Mouse (Mus musculus) urinary bladder, postnatal 4 days (tissue): ENCODE results near the gene Aqr.
A peak's percentile ranks its signal among the peaks of the same experiment; 100 is the strongest.
"Not testable (repeated sequence)": the region's sequence is repeated elsewhere in the genome, so short reads cannot be mapped to it uniquely, and the experiment has no call there.

ENCODE experiments used
- DNase-seq, 2 experiments: peaks; one replicate each; pipeline ENCODE4 v3.0.0; 2021 to 2022; ENCODE audit warnings: low spot score in 2 of 2

The Aqr gene

DNA sequence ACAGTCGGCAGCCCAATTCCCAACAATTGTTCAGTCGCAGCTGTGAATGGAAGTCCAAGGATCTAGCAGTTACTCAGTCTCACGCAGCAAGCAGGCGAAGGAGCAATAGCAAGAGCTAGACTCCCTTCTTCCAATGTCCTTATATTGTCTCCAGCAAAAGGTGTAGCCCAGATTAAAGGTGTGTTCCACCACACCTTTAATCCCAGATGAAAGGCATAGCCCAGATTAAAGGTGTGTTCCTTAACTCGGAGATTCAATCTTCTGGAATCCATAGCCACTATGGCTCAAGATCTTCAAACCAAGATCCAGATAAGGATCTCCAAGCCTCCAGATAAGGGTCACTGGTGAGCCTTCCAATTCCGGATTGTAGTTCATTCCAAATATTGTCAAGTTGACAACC is at the start of gene Aqr:
Aqr (minus strand) TSS at position 101 of the 400 bp plus-strand sequence.
- DNase-seq, result not testable (repeated sequence)

DNA sequence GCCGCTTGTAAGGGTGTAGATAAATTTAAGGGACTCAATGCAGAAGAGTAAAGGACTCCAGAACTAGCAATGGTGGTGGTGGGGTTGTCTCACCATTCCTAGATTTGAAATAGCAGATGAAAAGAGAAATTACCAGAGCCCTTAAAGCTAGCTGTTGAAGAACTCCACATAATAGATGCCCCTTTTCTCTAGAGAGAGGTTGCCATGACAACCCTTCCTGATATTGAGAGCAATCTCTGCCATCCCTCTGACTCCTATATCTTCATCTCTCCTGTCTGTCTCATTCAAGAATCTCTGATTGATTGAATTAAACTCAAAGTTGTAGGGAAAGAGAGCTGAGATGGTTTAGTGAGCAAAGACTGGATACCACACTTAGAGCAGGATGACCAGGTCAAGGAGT is 49.7 kb upstream of the Aqr start:
- no peak for DNase-seq

DNA sequence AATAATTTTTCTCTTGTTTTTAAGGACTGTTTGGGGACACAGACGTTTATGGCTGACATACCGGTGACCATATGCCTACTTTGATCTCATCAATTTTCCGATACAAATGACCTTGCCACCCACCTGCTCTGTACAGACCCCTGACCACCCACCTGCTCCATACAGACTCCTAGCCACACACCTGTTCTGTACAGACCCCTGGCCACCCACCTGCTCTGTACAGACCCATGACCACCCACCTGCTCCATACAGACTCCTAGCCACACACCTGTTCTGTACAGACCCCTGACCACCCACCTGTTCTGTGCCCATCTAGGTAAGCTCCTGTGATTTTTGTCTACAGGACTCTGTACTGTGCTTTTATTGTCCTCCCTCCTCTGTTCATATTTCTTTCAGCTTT is 48.8 kb upstream of the Aqr start:
- DNase-seq, result no peak

DNA sequence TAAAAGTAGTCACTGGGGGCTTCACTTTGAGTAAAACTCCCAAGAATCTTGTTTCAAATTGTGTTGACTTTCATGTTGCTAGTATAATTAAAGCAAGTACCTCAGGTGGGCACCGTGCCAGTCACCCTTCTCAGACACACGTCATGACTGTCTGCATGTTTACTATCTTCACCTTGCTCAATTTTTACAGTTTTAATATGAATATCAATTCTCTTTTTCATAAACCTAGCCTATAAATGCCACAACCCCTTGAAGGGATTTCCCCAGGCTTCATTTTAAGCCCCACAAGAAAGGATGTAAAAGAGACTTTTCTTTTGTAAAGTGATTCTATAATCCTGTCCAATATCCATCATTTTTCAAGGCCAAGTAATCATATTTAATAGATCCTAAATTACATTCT is 44.4 kb upstream of the Aqr start:
- DNase-seq, result no peak

DNA sequence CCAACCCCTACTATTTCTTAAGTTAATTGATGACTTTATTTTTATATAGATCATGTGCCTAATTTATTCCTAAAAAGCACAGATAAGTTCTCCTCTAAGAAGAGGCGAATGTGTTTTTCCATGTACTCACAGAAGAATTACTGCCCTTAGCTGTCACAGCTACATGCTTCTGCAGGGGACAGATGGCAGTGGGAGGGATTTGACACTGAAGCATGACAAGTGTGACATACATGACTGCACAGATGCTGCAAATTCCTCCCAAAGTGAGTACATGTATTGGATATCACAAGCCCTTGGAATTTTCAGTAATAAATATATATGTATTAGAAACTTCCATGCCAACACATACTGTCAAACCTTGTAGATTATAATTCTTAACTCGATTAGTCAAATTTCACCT is 41.8 kb upstream of the Aqr start:
- no peak for DNase-seq

DNA sequence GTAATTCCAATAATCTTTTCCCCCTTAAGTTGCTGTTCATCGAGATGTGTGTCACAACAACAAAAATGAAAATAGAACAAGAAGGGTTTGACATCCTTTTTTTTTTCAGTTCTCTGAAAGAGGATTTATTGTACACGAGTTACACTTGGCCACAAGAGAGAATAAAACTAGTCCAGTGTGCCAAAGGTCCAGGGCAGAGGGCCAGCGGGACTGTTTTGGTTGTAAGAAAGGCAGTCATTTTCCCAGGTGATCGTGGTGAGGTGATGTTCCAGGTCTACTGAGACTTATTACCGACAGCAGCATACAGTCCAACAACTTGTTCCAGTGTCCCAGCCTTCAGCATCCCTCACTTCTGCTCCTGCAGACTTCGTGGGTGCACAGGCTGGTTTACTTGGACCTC is 18.2 kb upstream of the Aqr start:
- no peak for DNase-seq

DNA sequence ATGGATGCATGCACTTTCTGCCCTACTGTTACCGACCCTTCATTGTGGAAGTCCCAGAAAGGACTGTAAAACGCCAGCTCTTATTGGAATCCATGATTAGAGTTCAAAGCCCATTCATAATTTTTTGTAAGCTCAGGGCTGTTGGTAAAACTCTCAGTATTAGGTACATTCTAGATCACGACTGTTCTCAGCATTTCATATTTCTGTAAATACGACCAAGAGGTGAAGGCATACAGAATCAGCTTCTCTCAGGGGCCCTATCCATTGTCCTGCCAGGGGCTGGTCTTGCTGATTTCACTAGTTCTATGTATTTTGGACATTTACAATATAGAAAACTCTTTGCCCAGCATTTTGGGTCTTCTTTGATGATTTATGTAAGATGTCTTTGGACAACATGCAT is 14.8 kb upstream of the Aqr start:
- no peak for DNase-seq

DNA sequence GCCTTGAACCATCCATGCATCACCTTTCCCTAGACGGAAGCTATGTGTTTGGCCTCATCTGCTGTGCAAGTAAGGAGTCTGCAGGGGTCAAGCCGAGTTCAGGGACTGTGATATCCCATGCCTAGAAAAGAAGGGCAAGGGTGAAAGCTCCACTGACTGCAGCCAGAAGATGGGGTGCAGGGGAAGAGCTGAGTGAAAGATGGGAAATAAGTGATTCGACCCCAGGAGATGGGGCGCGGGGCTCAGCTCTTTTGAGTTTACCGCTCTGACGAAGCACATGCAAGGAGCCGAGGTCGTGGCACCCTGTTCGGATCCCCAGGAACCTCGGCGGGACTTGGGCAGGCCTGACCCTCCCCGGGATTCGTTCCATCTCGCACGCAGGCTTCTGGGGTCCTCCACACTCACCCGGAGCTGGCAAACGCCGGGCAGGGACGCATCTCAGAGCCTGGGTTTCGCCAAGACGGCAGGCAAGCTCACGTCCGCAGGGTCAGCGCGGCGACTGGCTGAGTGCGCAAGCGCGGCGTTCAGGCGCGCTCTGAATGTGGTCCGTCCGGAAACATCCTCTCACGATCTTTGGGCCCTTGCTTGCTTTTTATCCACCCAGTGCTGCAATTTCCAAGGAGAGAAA is 14.2 kb upstream of the Aqr start, which contains the start of gene Zfp770:
Zfp770 (minus strand) TSS at position 538 of the 628 bp plus-strand sequence.
- DNase-seq, result peak; percentile 66 to 77

DNA sequence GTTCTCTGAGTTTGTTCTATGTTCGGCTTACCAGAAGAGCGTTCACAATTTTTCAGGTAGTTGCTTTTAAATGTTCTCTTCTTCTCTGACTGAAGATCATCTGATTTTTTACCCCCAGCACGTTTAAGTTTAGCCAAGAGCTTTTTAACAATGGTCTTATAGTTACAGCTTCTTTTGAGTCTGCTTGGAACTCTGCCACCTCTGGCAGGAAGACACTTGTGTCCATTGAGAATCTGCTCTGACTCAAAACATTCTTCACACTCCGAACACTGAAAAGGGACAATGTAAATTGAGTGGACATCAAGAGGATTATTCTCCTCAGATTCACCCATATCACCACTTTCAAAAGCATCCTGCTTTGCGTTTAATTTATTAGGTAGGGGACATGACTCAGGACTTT is 9.6 kb upstream of the Aqr start:
- DNase-seq, result no peak

DNA sequence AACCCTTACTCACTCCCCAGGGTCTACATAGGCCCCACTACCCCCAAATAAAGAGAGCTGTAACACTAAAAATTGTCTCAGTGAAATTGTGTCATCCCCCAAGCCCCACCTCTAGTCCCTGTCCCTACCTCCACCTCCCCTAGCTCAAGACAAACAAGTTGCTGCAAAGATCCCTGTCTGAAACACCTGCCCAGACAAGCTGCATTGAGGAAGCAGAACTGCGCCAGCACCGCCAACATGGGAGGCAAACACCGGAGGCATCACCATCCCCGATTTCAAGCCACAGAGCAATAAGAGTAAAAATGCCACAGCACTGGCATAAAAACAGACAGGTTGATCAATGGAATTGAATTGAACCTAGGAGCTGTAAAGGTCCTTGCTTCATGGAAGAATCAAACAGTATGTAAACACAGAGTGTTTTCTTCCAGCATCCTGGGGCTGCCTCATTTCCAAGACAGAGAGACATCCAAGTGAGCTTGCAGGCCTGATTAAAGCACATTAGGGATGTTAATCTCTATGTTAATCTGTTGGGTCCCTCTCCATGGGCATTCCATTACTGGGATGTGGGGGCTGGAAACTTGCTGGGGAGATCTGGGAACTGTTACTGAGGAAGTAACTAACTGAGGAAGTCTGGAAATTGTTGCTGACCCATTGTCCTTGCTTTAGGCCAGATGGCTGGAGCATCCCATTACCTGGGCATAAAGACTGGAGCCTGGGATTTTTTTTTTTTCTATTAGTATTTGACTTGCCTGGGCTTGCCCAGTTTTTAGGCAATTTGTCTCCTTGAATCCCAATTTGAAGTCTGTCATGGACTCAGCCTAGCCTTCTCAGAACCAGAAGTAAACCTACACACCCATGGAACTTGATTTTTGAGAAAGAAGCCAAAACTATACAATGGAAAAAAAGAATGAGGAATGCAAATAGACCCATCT is 8.8 kb downstream of the Aqr start:
- DNase-seq, result no peak

DNA sequence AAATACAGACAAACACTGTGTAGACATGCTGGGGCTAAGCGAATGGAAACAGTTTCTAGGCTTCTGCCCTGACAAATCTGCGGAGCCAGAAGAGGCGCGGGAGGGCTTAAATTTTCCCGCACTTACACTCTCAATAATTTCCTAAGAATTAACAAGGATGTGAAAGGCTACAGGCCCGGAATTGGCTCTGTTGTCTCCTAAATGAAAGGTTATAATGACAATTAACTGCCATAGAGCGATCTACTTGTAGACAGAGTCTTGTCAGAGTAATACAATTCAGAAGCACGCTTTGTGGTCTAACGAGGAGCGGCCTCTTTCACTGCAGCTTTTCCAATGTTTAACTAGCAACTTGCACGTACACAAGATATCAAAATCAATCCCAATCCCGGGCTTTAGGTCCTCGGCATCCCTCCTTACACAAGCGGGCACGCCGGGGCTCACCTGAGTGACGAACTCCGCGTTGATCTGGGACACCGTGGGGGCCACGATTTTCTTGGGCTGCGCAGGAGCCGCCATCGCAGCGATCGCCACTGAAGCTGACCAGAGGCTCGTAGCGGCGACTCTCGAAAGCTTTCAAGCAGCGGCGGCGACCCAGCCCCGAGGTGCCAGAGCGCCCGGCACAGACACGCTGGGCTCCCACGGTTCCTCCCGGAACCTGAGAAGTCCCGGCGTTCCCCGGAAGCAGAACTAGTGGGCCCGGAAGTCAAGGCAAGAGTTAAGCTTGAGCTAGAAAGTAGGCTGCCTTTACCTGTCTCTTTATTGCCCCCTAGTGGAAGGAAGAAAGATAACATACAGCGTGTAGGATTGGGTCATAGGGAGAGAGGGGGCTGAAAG is 12.0 kb downstream of the Aqr start:
- DNase-seq, result peak; percentile 66 to 72

DNA sequence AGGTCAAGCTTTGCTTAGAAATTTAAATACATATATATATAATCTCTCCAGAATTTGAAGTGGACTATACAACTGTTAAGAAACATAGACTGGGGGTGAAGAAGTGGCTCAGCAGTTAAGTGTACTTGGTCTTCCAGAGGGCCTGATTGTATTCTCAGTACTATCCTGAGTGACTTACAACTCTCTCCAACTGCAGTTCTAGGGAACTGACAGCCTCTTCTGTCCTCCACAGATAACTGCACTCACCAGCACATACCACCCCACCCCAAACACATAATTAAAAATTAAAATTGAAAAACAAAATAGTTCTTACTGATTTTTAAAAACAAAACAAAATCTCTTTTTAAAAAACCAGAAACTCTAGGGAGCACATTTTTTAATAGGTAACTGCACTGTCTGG is 13.6 kb downstream of the Aqr start:
- DNase-seq, result no peak

DNA sequence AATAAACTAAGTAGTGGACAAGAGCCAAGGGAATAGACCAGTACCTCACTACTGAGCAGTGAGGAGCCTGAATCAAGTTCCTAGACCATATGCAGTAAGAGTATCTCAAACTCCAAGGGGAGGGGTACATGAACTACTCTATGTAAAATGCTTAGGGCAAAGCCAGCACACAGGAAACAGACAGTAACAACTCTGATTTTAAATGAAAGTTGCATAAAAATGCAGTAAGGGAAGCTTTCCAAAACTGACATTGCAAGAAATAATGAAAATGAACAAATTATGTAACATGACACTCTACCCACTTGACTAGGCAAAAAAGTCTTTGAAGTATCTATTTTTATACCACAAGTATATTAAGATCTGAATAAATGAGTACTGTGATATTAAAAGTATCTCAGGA is 19.0 kb downstream of the Aqr start:
- no peak for DNase-seq

DNA sequence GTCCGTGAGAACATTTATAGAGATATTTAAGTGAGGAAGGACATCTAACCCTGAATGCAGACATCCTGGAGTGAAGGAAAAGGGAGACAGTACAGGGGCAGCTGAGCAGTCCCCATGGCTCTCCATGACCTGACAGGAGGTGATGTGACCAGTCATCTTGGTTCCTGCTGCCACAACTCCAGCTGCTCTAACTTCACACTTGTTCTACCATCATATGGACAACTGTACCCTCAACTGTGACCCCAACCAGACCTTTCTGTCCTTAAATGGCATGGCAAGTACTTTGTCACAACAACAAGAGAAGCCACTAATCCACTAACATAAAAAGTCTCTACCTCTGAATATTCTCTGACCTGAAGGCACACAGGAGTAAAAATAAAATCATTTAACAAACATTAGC is 24.8 kb downstream of the Aqr start:
- DNase-seq, result no peak

DNA sequence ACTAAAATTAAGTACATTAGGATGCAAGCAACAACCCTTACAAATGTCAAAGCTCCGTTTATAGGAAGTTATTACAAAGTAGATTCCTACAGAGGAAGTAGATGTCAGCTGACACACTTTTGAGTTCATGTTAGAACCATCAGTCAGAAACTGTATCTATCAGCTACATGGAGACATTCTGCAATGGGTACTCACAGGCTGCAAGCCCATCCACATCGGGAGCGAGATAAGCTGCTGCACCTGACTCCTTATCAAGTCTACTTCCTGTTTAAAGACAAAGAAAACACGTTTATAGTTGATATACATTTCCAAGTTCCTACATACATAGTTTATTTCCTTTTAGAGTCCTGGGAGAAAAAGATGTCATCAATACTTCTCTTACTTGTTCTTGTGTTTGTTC is 29.5 kb downstream of the Aqr start:
- DNase-seq, result no peak

DNA sequence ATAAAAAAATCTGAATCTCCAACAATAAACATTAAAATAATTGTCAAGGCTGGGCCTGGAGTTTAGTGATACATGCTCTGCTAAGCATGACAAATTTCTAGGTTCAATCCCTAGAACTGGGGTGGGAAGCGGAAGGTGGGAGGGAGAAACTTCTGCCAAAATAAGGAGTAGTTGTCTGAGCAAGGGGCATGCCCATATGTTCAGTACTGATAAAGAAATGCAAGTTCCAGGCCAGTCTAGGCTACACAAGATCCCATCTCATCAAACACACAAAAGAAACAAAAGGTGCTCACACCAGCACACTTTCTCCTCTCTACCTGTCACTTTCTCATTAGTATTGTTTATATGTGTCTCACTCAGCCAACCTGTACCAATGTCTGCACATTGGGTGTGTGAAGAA is 30.2 kb downstream of the Aqr start:
- no peak for DNase-seq

DNA sequence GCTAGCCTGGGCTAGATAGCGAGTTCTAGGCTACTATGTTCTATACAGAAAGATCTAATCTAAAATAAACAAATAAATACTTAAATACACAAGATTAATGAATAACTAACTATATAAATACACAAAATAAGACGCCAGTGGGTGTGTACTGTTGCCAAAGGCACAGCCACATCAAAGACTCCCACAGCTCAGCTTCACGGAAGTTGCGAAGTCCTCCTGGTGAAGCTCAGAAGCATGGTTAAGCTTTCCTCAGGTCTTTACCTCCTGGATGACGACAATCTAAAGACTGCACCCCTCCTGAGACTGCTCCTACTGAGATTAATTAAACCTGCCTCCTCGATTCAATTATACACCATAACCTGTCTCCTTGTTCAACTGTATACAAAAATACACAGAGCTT is 33.6 kb downstream of the Aqr start:
- no peak for DNase-seq

DNA sequence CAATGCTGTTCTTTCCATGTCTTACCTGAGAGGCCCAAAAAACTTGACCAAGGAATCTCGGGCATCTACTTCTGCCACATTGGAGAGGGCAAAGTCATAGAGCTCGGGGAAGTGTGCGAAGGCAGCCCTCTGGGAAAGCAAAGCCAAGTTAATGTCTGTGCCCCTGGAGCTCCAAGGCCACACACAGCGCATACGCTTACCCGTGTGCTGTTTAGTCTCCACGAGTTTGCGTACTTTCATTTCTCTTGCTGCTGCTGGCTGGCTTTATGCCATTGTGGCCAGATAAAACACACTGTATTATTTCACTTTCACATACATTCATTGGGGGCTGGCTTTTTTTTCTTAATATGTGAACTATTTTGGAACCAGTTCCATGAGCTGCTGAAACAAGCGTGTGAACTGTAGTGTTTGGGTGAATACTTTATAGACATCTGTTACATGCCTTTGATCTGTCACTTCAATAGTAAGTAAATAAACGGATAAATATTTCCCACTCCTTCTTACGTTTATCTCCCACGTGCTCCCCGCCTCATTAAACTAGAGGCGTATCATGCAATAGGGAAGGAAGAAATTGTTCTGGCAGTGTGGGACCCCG is 39.9 kb downstream of the Aqr start:
- no peak for DNase-seq

DNA sequence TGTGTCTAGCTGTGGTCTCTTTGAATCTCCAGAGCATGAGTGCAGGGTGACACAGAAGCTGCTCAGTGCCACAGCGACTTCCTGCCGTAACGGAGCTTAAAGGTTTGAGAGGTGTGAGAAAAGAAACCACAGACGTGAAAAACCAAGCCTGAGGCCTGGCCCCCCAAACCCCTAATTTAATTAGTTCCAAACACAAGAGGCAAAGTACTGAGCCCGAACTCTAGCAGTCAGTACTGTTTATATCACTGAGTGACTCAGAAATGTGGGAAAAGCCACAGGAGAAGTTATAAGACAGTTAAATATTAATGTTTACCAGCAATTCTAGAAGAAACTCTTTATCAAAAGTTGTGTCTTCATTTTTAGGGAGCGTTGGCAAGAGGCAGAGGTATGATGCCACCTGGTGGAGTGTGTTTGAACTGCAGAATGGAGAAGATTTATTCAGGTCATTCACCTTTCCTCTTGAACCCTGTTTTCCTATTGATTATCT is 41.5 kb downstream of the Aqr start:
- DNase-seq, result no peak

DNA sequence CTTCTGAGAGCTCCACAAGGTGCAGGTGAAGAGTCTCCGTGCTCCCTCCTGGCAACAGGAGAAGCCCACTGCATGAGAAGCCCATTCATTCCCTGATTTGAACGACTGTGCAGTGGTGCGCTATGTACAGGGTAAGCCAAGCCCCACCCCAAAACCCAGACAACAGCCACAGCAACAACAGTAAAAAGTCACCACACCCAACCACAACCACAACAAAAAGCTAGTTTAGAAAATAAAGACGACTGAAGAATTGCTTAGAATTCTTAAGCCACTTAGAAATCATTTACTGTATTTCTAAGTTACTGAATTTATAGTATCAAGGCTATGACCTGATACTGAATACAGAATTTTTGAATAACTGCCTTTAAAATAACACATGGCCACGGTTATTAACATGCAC is 41.9 kb downstream of the Aqr start:
- DNase-seq, result no peak

DNA sequence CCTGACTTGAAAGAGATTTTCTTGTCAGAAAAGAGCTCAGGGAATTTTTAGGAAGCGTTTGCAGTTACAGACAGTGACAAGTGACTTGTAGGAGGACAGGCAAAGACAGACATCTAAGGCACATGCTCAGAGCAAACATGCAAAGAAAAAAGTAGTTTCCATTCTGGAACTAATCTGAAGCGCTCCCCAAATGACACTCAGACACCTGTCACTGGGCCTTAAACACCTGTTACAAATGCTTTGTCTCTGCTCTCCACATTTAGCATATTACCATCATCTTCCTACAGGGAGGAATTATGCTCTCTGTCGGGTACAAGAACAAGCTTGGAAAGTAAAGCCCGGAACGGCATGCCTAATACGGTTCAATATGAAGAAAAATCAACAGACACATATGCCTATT is 43.0 kb downstream of the Aqr start:
- DNase-seq, result no peak

DNA sequence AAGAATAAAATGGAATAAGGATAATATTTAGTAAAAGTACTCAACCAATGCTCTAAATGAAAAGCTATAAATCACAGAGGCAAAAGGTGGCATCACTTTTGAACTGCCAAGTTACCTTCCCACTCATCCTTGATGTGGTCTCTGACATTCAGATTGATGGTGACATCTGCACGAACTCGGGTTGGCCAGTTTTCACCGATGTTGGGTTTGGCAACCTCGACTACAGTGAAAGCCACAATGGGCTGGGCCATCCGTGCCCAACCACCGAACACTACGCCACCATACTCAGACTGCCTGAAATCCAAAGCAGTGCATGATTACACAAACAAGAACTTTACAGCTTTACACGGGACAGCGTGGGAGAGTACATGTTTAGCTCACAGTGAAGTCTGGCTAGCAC is 50.1 kb downstream of the Aqr start:
- no peak for DNase-seq
